Mouse (Mus musculus): Measurements from ENCODE around the gene Shd.

DNA sequence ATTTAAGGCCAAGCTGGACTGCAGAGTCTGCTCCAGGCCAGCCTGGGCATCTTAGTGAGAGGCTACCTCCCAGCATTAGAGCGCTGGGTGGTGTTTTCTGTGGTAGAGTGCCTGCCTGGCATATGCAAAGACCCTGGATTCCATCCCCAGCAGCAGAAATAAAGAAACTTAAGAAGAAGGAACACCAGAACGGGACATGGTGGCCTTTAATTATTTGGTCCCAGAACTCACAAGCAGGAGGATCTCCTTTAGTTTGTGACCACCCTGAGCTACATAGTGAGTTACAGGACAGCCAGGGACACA, 11.7 kb upstream of the Shd start:
- TF ChIP-seq POLR2A (IDR thresholded peaks at IDR 0.05; ENCODE audit: low read depth, low read length) = no peak
- no peak for TF ChIP-seq CTCF (IDR thresholded peaks at IDR 0.05; ENCODE audit: extremely low read depth, insufficient read length, insufficient replicate concordance, low read depth, low read length)

Data from small intestine, adult 2 months (tissue).